Mouse (Mus musculus): ENCODE results near the gene Slc7a11.

DNA sequence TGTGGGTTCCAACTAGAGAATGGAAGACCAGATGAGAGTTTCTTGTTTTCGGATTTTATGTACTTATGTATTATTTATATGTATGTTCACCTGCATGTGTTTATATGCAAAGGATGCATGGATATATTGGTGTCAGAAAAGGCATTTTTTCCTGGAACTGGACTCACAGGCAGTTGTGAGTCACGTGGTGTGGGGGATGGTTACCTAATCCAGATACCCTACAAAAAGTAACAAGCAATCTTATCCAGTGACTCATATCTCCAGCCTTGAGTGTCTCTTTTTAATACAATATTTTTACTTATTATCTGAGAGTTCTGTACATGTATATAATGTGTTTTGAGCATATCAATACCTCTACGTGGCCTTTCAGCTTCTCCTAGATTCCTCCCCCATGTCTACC lies 469.4 kb downstream of the Slc7a11 start:
- TF ChIP-seq CTCF (IDR thresholded peaks at IDR 0.05; ENCODE audit: insufficient read depth, low read depth, low read length) (no peak), POLR2A (IDR thresholded peaks at IDR 0.05; ENCODE audit: insufficient read depth, low read depth, low read length) (no peak)
